Mouse (Mus musculus) forebrain, embryonic 15.5 days (tissue): ENCODE measurements at regions not wholly inside any gene's neighbourhood (a gene's known extent, or its start where the extent isn't known, plus 50 kb on each side); places are given as distances from the start of the nearest gene placed in this dataset.
A peak's percentile ranks its signal among the peaks of the same experiment; 100 is the strongest.

Source experiments
- ATAC-seq: fragments of 200-750 bp; cut with Nextera tagmentation; replicated peaks from 2 replicates; pipeline ENCODE4 v1.8.0; 2017; ENCODE audit warnings: mild to moderate bottlenecking, moderate TSS enrichment, moderate library complexity
- H3K27ac ChIP-seq: fragments of 300-500 bp; sonication (generic); replicated peaks from 2 replicates; pipeline ENCODE4 v1.5.1; 2015; ENCODE audit warnings: mild to moderate bottlenecking, inconsistent platforms
- H3K27me3 ChIP-seq: fragments of 300-500 bp; sonication (generic); 2 replicates; pipeline ENCODE4 v1.6.1; 2015; ENCODE audit warnings: inconsistent platforms
- H3K36me3 ChIP-seq: fragments of 300-500 bp; sonication (generic); 2 replicates; pipeline ENCODE4 v1.6.1; 2015; ENCODE audit warnings: mild to moderate bottlenecking, inconsistent platforms
- H3K4me1 ChIP-seq: fragments of 300-500 bp; sonication (generic); 2 replicates; pipeline ENCODE4 v1.6.1; 2015; ENCODE audit warnings: inconsistent platforms
- H3K4me2 ChIP-seq: fragments of 300-500 bp; sonication (generic); replicated peaks from 2 replicates; pipeline ENCODE4 v1.6.1; 2015; ENCODE audit warnings: mild to moderate bottlenecking, inconsistent platforms
- H3K4me3 ChIP-seq: fragments of 300-500 bp; sonication (generic); 2 replicates; pipeline ENCODE4 v1.5.1; 2015; ENCODE audit warnings: mild to moderate bottlenecking, inconsistent platforms
- H3K9ac ChIP-seq: fragments of 300-500 bp; sonication (generic); replicated peaks from 2 replicates; pipeline ENCODE4 v1.6.1; 2015; ENCODE audit warnings: mild to moderate bottlenecking, inconsistent platforms
- H3K9me3 ChIP-seq: fragments of 300-500 bp; sonication (generic); 2 replicates; pipeline ENCODE4 v1.6.1; 2016; ENCODE audit warnings: inconsistent platforms
- WGBS: fragments of 180-500 bp; shearing (Covaris S2); methylation state at CpG from one replicate; pipeline ENCODE4 v1.1.7; 2015; ENCODE audit warnings: mixed read lengths; 5-methylcytosine and 5-hydroxymethylcytosine counted together

GRCm38 (mm10) chr12:28380203-28380602, 172.0 kb downstream of the Dcdc2c start:
- Histone ChIP-seq H3K9me3 (no peaks in the 10 kb centered on the region), H3K27ac (no peak overlapping the region), H3K9ac (no peak overlapping the region), H3K4me1 (peaks cover 14% of the 10 kb centered on the region), H3K36me3 (no peaks in the 10 kb centered on the region), H3K27me3 (no peaks in the 10 kb centered on the region), H3K4me2 (no peak overlapping the region), H3K4me3 (no peak overlapping the region)
- 33% methylated on average over 3 of the region's 3 CpGs for WGBS
- ATAC-seq: no peak

DNA sequence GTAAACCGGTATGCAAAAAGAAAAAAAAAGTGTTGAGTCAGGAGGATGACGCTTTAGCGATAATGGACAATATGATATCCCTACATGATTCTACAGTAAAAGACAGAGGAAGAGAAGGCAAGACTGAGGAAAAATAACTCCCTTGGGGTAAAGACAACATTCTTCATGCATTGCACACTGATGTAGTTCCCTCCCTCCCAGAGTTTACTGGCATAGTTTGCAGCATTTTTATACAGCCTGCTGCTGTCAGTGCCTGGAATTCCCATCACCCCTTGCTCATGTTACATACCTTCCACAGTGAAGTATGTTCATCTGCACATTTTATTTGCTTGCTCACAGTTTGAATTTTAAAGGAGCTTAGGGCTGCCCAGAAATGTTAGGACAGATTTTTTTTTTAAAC, 174.2 kb downstream of the Dcdc2c start:
- H3K4me2 ChIP-seq: no peak overlapping the region
- peaks cover 14% of the 10 kb centered on the region for H3K4me1 ChIP-seq
- ATAC-seq: no peak
- 79% methylated on average over 3 of the region's 3 CpGs for WGBS
- H3K9ac ChIP-seq: no peak overlapping the region
- H3K36me3 ChIP-seq: no peaks in the 10 kb centered on the region
- no peaks in the 10 kb centered on the region for H3K27me3 ChIP-seq
- no peak overlapping the region for H3K4me3 ChIP-seq
- no peaks in the 10 kb centered on the region for H3K9me3 ChIP-seq
- 0 out of 2 replicates have a peak overlapping the region, but pooled peaks have one; percentile 33 for H3K27ac ChIP-seq

DNA sequence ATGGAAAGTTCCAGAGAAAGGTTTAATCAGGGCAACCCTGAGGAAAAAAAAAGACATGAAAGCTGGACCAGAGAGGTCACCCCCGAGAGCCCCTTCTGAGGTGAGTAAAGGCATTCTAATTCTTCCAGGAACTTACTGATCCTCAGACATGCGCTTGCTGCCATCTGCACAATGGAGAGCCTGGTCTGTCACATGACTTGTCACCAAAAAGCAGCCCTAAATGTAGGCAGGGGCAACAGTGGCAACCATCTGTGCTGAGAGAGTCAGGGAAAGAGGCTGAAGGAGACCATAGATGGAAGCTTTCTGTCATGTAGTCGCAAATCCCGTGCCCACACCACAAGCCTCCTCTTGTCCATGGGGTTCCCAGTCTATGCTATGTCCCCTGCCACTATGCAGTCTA, 174.8 kb downstream of the Dcdc2c start:
- Histone ChIP-seq H3K27me3 (no peaks in the 10 kb centered on the region), H3K36me3 (no peaks in the 10 kb centered on the region), H3K4me1 (peaks cover 14% of the 10 kb centered on the region), H3K9ac (no peak overlapping the region), H3K9me3 (no peaks in the 10 kb centered on the region), H3K27ac (peak overlapping the region; percentile 33; the same call in 1 of the 2 replicates), H3K4me2 (no peak overlapping the region), H3K4me3 (no peak overlapping the region)
- ATAC-seq: peak; percentile 41; the same call in 1 of the 2 replicates
- 28% methylated on average over 4 of the region's 4 CpGs for WGBS

DNA sequence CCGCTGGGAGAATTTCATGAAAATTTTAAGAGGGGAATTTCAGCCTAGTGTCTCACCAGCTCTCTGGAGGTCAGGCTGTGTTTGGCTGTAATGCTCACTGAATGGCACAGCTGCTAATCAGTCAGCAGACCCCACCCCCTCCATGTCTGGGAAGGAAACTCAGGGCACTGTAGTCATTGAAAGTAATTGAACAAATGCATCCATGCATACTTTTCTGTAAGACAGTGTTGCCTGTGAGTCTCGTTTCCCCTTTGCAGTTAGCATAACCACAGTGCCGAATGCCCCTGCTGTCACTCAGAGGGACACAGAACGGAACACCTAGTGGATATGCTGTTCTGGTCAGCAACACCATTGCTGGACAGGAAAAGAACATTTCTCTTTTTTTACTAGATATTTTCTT, 175.4 kb downstream of the Dcdc2c start:
- H3K4me2 ChIP-seq: no peak overlapping the region
- no peaks in the 10 kb centered on the region for H3K36me3 ChIP-seq
- H3K27me3 ChIP-seq: no peaks in the 10 kb centered on the region
- 0 out of 2 replicates have a peak overlapping the region, but pooled peaks have one; percentile 35 for H3K27ac ChIP-seq
- H3K4me3 ChIP-seq: no peak overlapping the region
- peaks cover 14% of the 10 kb centered on the region for H3K4me1 ChIP-seq
- peak; percentile 73 for ATAC-seq
- H3K9ac ChIP-seq: no peak overlapping the region
- no peaks in the 10 kb centered on the region for H3K9me3 ChIP-seq
- 13% methylated on average over 4 of the region's 4 CpGs for WGBS

GRCm38 (mm10) chr12:28365304-28365703, 186.9 kb downstream of the Dcdc2c start:
- WGBS: 81% methylated on average over 2 of the region's 2 CpGs
- H3K4me3 ChIP-seq: no peak overlapping the region
- no peaks in the 10 kb centered on the region for H3K4me1 ChIP-seq
- no peak overlapping the region for H3K4me2 ChIP-seq
- H3K9ac ChIP-seq: no peak overlapping the region
- no peaks in the 10 kb centered on the region for H3K36me3 ChIP-seq
- no peaks in the 10 kb centered on the region for H3K9me3 ChIP-seq
- H3K27ac ChIP-seq: no peak overlapping the region
- ATAC-seq: no peak
- H3K27me3 ChIP-seq: no peaks in the 10 kb centered on the region

DNA sequence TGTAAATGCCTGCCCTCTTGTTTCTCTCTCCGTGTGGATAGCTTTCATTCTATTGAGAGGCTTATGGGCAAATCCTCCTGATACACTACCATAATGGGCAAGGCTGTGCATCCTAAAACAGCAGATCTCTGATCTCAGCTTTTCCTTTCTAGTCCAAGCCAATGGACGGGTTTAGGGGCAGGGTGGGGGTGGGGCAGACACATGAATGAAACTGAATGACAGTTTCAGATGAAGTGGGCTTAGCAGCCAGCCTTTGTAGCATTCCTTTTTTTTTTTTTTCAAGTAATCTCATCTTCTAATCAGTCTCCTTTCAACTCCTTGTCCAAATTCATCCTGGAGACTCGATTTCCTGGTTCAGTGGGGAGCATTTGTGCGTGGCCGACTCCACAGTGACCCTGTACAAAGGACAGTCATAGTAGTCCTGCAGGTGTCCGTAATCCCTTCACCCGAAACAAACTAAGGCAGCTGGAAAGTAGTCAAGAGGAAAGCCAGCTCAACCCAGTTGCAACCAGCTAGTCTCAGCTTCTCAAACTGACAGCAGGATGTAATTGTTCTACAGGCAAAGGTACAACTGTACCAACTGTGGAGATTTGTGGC, 193.4 kb downstream of the Dcdc2c start:
- Histone ChIP-seq H3K36me3 (no peaks in the 10 kb centered on the region), H3K9me3 (no peaks in the 10 kb centered on the region), H3K4me2 (no peak overlapping the region), H3K4me3 (no peak overlapping the region), H3K27me3 (no peaks in the 10 kb centered on the region), H3K4me1 (no peaks in the 10 kb centered on the region), H3K27ac (no peak overlapping the region), H3K9ac (no peak overlapping the region)
- no peak for ATAC-seq
- WGBS: 11% methylated on average over 7 of the region's 7 CpGs

DNA sequence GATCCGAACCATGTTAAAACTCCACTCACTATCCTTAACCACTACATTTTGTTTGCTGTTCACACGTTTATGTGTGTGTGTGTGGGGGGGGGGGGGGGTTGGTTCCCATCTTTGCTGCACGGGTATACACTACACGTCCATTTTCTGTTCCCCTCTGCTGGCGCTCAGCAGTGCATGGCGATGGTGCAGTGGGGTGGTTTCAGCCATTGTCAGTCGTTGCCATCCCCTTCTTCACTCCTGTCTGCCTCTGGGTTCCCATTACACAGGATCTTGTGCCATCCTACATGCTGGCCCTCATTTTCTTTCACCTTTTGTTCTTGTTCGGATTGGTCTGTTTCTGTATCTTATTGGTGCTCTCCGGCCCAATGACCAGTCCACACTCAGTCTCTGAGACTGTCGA, 194.4 kb downstream of the Dcdc2c start:
- WGBS: 86% methylated on average over 10 of the region's 10 CpGs
- Histone ChIP-seq H3K27ac (no peak overlapping the region), H3K27me3 (no peaks in the 10 kb centered on the region), H3K4me3 (no peak overlapping the region), H3K4me2 (no peak overlapping the region), H3K9me3 (no peaks in the 10 kb centered on the region), H3K9ac (no peak overlapping the region), H3K4me1 (no peaks in the 10 kb centered on the region), H3K36me3 (no peaks in the 10 kb centered on the region)
- ATAC-seq: no peak

- WGBS: 49% methylated on average over 3 of the region's 3 CpGs
- no peak for ATAC-seq
These were observed 199.1 kb downstream of the Dcdc2c start for GRCm38 (mm10) chr12:28353140-28353539.

DNA sequence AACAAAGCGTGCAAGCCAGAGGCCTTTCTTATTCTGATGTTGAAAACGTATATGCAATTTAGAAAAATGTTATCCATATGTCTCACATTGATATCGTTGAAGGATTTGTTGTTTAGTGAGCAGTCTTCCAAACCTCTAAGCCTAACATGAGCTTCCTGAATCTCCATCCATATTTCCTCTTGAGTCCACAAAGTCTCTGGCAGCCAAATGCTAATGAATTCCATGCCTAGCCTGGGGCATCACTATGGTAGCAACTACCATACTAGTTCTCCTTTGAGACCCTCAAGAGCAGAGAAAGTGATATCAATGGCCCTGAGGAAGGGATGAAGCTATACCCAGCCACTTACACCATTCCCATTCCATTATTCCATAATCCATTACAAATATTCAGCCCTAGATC, 199.6 kb downstream of the Dcdc2c start:
- Histone ChIP-seq H3K4me3 (no peak overlapping the region), H3K4me2 (no peak overlapping the region), H3K27ac (no peak overlapping the region), H3K9me3 (no peaks in the 10 kb centered on the region), H3K4me1 (no peaks in the 10 kb centered on the region), H3K27me3 (no peaks in the 10 kb centered on the region), H3K36me3 (no peaks in the 10 kb centered on the region), H3K9ac (no peak overlapping the region)
- ATAC-seq: no peak
- 91% methylated on average over 3 of the region's 3 CpGs for WGBS

More at GRCm38 (mm10) chr12:28353140-28353539, 199.1 kb downstream of the Dcdc2c start:
- no peak overlapping the region for H3K9ac ChIP-seq
- H3K4me2 ChIP-seq: no peak overlapping the region
- H3K27ac ChIP-seq: no peak overlapping the region
- H3K4me3 ChIP-seq: no peak overlapping the region
- no peaks in the 10 kb centered on the region for H3K27me3 ChIP-seq
- H3K9me3 ChIP-seq: no peaks in the 10 kb centered on the region
- H3K4me1 ChIP-seq: no peaks in the 10 kb centered on the region
- no peaks in the 10 kb centered on the region for H3K36me3 ChIP-seq

DNA sequence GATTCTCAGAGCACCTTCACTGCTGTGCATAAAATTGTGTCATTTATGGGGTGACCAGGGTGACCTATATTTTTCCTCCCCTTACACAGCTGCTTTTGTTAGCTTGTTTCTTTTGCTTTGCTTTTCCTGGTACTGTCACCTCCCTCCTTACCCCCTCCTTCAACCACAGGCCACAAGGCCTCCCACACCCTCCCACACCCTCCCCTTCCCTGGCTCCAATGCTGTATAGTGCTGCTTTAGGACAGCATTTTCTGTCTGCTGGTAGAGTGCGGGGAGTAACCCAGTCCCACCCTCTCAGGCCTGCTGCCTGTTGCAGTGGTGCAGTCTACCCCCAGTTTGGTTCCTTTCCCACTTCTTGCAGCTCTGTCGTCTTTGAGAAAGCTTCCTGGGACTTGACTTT, 209.5 kb downstream of the Dcdc2c start:
- H3K4me3 ChIP-seq: no peak overlapping the region
- no peaks in the 10 kb centered on the region for H3K27me3 ChIP-seq
- 73% methylated on average over 2 of the region's 2 CpGs for WGBS
- H3K36me3 ChIP-seq: no peaks in the 10 kb centered on the region
- H3K9ac ChIP-seq: no peak overlapping the region
- no peaks in the 10 kb centered on the region for H3K9me3 ChIP-seq
- H3K4me1 ChIP-seq: 0 out of 2 replicates have a peak, but pooled peaks cover 4% of the 10 kb centered on the region
- ATAC-seq: no peak
- H3K27ac ChIP-seq: no peak overlapping the region
- no peak overlapping the region for H3K4me2 ChIP-seq

DNA sequence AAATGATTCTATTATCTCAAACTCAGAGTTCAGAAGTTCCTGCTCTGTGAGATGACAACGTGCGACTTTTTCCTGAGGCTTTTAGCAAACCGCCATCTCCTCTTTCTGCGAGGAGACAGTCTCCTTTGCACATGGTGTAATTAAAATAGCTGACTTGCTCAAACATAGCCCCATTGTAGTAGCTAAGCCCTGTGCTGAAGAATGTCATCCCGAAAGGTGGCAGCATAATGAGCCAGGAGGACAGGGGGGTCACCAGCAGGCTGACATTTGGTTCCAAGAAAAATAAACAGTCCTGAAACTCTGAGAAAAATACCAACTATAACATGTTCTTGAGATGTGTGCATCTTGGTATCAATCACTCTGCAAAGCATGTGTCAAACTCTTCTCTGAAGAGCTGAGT, 219.6 kb downstream of the Dcdc2c start:
- no peak for ATAC-seq
- Histone ChIP-seq H3K9ac (no peak overlapping the region), H3K9me3 (no peaks in the 10 kb centered on the region), H3K4me3 (no peak overlapping the region), H3K27me3 (no peaks in the 10 kb centered on the region), H3K4me1 (no peaks in the 10 kb centered on the region), H3K36me3 (no peaks in the 10 kb centered on the region), H3K4me2 (no peak overlapping the region), H3K27ac (no peak overlapping the region)
- 32% methylated on average over 5 of the region's 5 CpGs for WGBS

- Histone ChIP-seq H3K4me2 (no peak overlapping the region), H3K9ac (no peak overlapping the region), H3K9me3 (no peaks in the 10 kb centered on the region), H3K27me3 (no peaks in the 10 kb centered on the region), H3K27ac (no peak overlapping the region), H3K4me1 (no peaks in the 10 kb centered on the region), H3K4me3 (no peak overlapping the region), H3K36me3 (no peaks in the 10 kb centered on the region)
- ATAC-seq: no peak
- 76% methylated on average over 2 of the region's 2 CpGs for WGBS
These were observed 220.4 kb downstream of the Dcdc2c start for GRCm38 (mm10) chr12:28331843-28332242.

GRCm38 (mm10) chr12:28323659-28324058, 228.5 kb downstream of the Dcdc2c start:
- Histone ChIP-seq H3K36me3 (no peaks in the 10 kb centered on the region), H3K4me1 (no peaks in the 10 kb centered on the region), H3K27me3 (no peaks in the 10 kb centered on the region), H3K27ac (no peak overlapping the region), H3K9me3 (no peaks in the 10 kb centered on the region), H3K4me3 (no peak overlapping the region), H3K4me2 (no peak overlapping the region), H3K9ac (no peak overlapping the region)
- no peak for ATAC-seq
- WGBS: 7% methylated on average over 2 of the region's 2 CpGs
